8 mouse cellular contexts compared by ENCODE assay signal in genomic region chrX:157818207-157818920, GRCm38 (mm10). TPM values are rescaled to one million over a fixed set of nuclear protein-coding genes. Genes with fewer than 3 reads are reported as not detected.
DNase-seq lines count a peak whose midpoint lies in the region; ATAC-seq lines count a peak whose summit lies in the region.

TSS of gene Klhl34 (plus strand) at chrX:157818435.

- WGBS in heart, embryonic 10.5 days = 35% methylated on average over 28 of the region's 28 CpGs
- 40% methylated on average over 28 of the region's 28 CpGs for WGBS in forebrain, embryonic 16.5 days
- 47% methylated on average over 28 of the region's 28 CpGs for WGBS in intestine, embryonic 16.5 days
- WGBS in neural tube, embryonic 12.5 days = 43% methylated on average over 28 of the region's 28 CpGs

- no peaks in the 10 kb centered on the region for H3K9me3 ChIP-seq in heart, embryonic 10.5 days
- no peaks in the 10 kb centered on the region for H3K9me3 ChIP-seq in forebrain, embryonic 16.5 days (ENCODE audit: control insufficient read depth, low read length)
- no peaks in the 10 kb centered on the region for H3K9me3 ChIP-seq in intestine, embryonic 16.5 days (ENCODE audit: control insufficient read depth, low read length)
- no peaks in the 10 kb centered on the region for H3K9me3 ChIP-seq in neural tube, embryonic 12.5 days

- peaks cover 21% of the 10 kb centered on the region for H3K27me3 ChIP-seq in heart, embryonic 10.5 days (ENCODE audit: insufficient read depth, poor library complexity, severe bottlenecking)
- H3K27me3 ChIP-seq in forebrain, embryonic 16.5 days (replicated peaks; ENCODE audit: control insufficient read depth, insufficient read depth, low read length) = 0 out of 2 replicates have a peak, but pooled peaks cover 2% of the 10 kb centered on the region
- no peaks in the 10 kb centered on the region for H3K27me3 ChIP-seq in intestine, embryonic 16.5 days (replicated peaks; ENCODE audit: control insufficient read depth, insufficient read depth, low read length)
- no peaks in the 10 kb centered on the region for H3K27me3 ChIP-seq in neural tube, embryonic 12.5 days (replicated peaks)

- 0 out of 2 replicates have a peak, but pooled peaks cover 5% of the 10 kb centered on the region for H3K4me1 ChIP-seq in heart, embryonic 10.5 days
- peaks cover 4% of the 10 kb centered on the region; the same call in 1 of the 2 replicates for H3K4me1 ChIP-seq in forebrain, embryonic 16.5 days (replicated peaks; ENCODE audit: control insufficient read depth, insufficient read depth, low read length)
- H3K4me1 ChIP-seq in intestine, embryonic 16.5 days (ENCODE audit: control insufficient read depth, insufficient read depth, low read length) = no peaks in the 10 kb centered on the region
- H3K4me1 ChIP-seq in neural tube, embryonic 12.5 days = no peaks in the 10 kb centered on the region

- H3K4me3 ChIP-seq in heart, embryonic 10.5 days = peak within 1 kb of the TSS; percentile 57
- peak within 1 kb of the TSS; percentile 22 for H3K4me3 ChIP-seq in forebrain, embryonic 16.5 days (replicated peaks; ENCODE audit: low read length)
- H3K4me3 ChIP-seq in intestine, embryonic 16.5 days (ENCODE audit: low read length) = peak within 1 kb of the TSS; percentile 28
- H3K4me3 ChIP-seq in neural tube, embryonic 12.5 days = no peak within 1 kb of the TSS

- DNase-seq in heart, embryonic 10.5 days (ENCODE audit: low spot score) = peak; percentile 75
- DNase-seq in heart, postnatal 25 days (ENCODE audit: low spot score) = no peak
- peak; percentile 49 for DNase-seq in cerebellum, adult 11 months
- DNase-seq in frontal cortex, adult 2 months (ENCODE audit: extremely low spot score in 1 of 2, low spot score in 1 of 2) = no peak

- H3K4me2 ChIP-seq in forebrain, embryonic 16.5 days (ENCODE audit: low read length) = peak within 1 kb of the TSS; percentile 50
- H3K4me2 ChIP-seq in intestine, embryonic 16.5 days (ENCODE audit: low read depth, low read length) = peak within 1 kb of the TSS; percentile 53
- peak within 1 kb of the TSS; percentile 57 for H3K4me2 ChIP-seq in neural tube, embryonic 12.5 days (replicated peaks)

- no peaks in the 10 kb centered on the region for H3K36me3 ChIP-seq in heart, embryonic 10.5 days
- H3K36me3 ChIP-seq in forebrain, embryonic 16.5 days (ENCODE audit: control insufficient read depth, insufficient read depth) = no peaks in the 10 kb centered on the region
- H3K36me3 ChIP-seq in intestine, embryonic 16.5 days (ENCODE audit: control insufficient read depth, insufficient read depth, low read length) = no peaks in the 10 kb centered on the region
- no peaks in the 10 kb centered on the region for H3K36me3 ChIP-seq in neural tube, embryonic 12.5 days

- H3K27ac ChIP-seq in heart, embryonic 10.5 days = no peak within 1 kb of the TSS
- H3K27ac ChIP-seq in forebrain, embryonic 16.5 days (ENCODE audit: low read length) = no peak within 1 kb of the TSS
- H3K27ac ChIP-seq in intestine, embryonic 16.5 days (ENCODE audit: low read length) = no peak within 1 kb of the TSS
- no peak within 1 kb of the TSS for H3K27ac ChIP-seq in neural tube, embryonic 12.5 days

- intact Hi-C loops in heart, postnatal 25 days (cut with DNase I) = no loop called here

- no peak within 1 kb of the TSS for H3K9ac ChIP-seq in forebrain, embryonic 16.5 days (replicated peaks; ENCODE audit: low read depth, low read length)
- no peak within 1 kb of the TSS for H3K9ac ChIP-seq in intestine, embryonic 16.5 days (ENCODE audit: low read depth, low read length)
- H3K9ac ChIP-seq in neural tube, embryonic 12.5 days = no peak within 1 kb of the TSS

- ATAC-seq in forebrain, embryonic 16.5 days = peak; percentile 49
- no peak for ATAC-seq in intestine, embryonic 16.5 days
- ATAC-seq in neural tube, embryonic 12.5 days (ENCODE audit: low FRiP score, low read depth) = peak; percentile 59; the same call in 1 of the 2 replicates
- ATAC-seq in inflammation-experienced regulatory T-cells, adult 6 months = no peak

RNA-seq across cellular contexts. Expression of gene Klhl34, which starts in this region (rescaled TPM):
- polyA plus RNA-seq in heart, embryonic 10.5 days (2016; fragmentation: Nextera tagmentation; extraction: Ambion mirVana) = 0.28 and 1.1 TPM in 2 replicates
- 1 to 10 TPM; 3.9 to 4.2 TPM for total RNA-seq in heart, postnatal 25 days (2021)
- 2.3 and 3.1 TPM in 2 replicates for polyA plus RNA-seq in forebrain, embryonic 16.5 days (2015; fragmentation: Nextera tagmentation; extraction: Ambion mirVana)
- 0.09 and 0.18 TPM in 2 replicates for polyA plus RNA-seq in intestine, embryonic 16.5 days (2015; fragmentation: Nextera tagmentation; extraction: Ambion mirVana)
- polyA plus RNA-seq in neural tube, embryonic 12.5 days (2016; fragmentation: Nextera tagmentation; extraction: Ambion mirVana) = 1.2 and 1.8 TPM in 2 replicates
- polyA plus RNA-seq in inflammation-experienced regulatory T-cells, adult 6 months (2017; shearing (Covaris generic)) = not detected
- 0.06 and 0.50 TPM in 2 replicates for polyA plus RNA-seq in frontal cortex, adult 2 months (2012; rRNA removed)

Comparison
In these comparisons a context has a peak if more than half of its experiments do, and no peak if none do; other contexts are left out.
1. DNase-seq: peak in heart, embryonic 10.5 days (single experiment) and cerebellum, adult 11 months (single experiment); none in heart, postnatal 25 days (single experiment) and frontal cortex, adult 2 months (0 of 2).
2. ATAC-seq: peak in forebrain, embryonic 16.5 days (single experiment) and neural tube, embryonic 12.5 days (single experiment); none in intestine, embryonic 16.5 days (single experiment) and inflammation-experienced regulatory T-cells, adult 6 months (single experiment).
3. Peak in every context shown above with its lines, with median percentiles within 50 percentile points of each other: H3K4me2 ChIP-seq.